Mouse (Mus musculus) embryo, embryonic 9.5 days (tissue): ENCODE results near the gene Dctpp1.

Experiments
- DNase-seq: peaks from one replicate; pipeline ENCODE4 v3.0.0-alpha.2; 2017; ENCODE audit errors: extremely low spot score

The Dctpp1 gene

GRCm38 (mm10) chr7:127260309-127261111 lies at the start of gene Dctpp1:
Dctpp1 (minus strand) TSS chr7:127260709.
- peak; percentile 96 for DNase-seq

DNA sequence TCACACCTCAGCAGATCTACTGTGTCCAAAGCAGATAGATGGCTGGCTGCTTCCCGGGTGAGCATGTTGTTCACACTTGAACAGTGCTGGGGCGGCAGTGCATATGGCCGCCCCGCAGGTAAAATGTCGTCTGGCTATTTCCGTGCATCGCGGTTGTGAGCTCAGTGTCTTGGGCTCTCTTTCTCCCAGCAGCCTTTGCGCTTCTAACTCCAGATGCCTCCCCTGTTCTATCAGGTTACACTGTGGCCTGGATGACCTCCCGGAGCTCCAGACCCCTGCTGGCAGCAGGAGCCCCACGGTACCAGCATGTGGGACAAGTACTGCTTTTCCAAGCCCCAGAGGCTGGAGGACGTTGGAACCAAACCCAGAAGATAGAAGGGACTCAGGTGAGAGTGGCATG lies 49.4 kb upstream of the Dctpp1 start:
- no peak for DNase-seq

DNA sequence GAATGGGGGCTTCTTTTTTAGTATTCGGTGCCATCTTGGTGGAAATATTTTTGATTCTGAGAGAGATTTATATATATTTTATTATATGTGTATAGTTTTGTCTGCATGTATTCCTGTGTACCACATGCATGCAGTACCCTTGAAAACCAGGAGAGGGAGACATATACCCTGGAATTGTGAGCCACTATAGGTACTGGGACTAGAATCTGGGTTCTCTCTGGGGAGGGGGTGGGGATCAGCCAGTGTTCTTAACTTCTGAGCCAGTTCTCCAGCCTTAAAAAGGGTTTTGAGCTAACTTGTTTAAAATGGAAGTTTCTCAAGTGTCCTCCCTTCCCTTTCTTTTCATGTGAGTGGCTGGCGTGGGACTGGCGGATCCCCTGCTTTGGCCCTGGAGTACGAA lies 48.4 kb upstream of the Dctpp1 start:
- peak; percentile 65 for DNase-seq

DNA sequence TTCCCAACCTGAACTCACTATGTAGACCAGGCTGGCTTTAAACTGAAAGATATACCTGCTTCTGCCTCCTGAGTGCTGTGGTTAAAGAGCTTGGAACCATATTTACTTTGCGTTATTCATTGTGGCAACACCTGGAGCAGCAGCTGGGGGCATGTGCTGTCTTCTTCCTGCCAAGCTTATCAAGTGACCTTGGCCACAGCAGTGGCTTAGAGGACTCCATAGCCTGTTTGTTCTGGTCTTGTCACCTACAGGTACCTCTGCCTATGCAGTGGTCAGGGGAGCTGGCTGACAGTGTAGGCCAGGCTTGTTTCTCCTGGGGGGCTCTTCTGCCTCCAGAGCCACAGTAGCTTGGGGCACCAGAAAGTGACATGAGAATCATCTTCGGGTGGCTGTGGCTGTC lies 47.9 kb upstream of the Dctpp1 start:
- DNase-seq: no peak

DNA sequence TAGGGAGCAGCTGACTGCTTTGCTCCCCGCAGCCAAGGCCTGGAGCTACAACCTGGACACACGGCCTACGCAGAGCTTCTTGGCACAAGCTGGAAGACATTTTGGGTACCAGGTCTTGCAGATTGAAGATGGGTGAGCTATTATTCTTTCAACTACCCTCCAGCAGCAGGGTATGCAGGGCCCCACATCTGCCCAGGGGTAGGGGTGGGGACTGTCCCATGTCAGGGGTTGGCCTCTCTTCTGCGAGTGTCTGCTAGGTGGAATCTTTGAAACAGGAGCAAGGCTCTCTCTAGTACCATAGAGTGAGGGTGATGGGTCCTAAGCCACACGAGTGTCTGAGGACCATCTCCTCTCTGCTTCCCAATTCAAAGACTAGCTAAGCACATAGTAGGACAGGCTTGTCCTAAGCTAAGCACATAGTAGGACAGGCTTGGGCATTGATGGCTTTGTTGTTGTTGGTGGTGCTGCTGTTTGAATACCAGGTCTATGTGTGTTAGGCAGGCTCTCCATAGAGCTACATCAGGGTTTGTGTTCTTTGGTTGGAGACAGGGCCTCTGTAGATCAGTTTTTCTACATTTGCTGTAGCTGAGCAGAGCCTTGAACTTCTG lies 37.2 kb upstream of the Dctpp1 start:
- no peak for DNase-seq

- DNase-seq: no peak
These were observed 36.5 kb upstream of the Dctpp1 start for GRCm38 (mm10) chr7:127296786-127297555.

- DNase-seq: no peak
These were observed 35.6 kb upstream of the Dctpp1 start, which contains the start of gene Itgal for GRCm38 (mm10) chr7:127296098-127296497. Itgal (plus strand) TSS chr7:127296260.

GRCm38 (mm10) chr7:127290142-127290541 lies 29.6 kb upstream of the Dctpp1 start:
- DNase-seq: no peak

GRCm38 (mm10) chr7:127289306-127289705 lies 28.8 kb upstream of the Dctpp1 start:
- DNase-seq: no peak

- DNase-seq: no peak
These were observed 27.4 kb upstream of the Dctpp1 start for GRCm38 (mm10) chr7:127287940-127288339.

GRCm38 (mm10) chr7:127285154-127285553 lies 24.6 kb upstream of the Dctpp1 start:
- no peak for DNase-seq

DNA sequence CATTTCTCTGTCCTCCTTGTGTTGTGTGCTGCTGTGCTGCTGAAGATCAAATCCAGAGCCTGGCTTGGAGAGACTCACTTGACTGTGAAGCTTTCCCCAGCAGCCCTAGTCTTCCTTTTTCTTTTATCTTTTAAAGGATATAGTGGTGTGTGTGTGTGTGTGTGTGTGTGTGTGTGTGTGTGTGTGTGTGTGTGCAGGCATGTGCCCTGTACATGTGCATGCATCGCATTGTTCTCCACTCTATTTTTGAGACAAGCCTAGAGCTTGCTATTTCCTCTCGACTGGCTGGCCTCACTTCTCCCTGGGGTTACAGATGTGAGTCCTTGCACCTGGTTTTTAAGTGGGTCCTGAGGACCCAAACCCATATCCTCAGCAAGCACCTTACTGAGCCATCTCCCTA lies 21.7 kb upstream of the Dctpp1 start:
- DNase-seq: no peak

DNA sequence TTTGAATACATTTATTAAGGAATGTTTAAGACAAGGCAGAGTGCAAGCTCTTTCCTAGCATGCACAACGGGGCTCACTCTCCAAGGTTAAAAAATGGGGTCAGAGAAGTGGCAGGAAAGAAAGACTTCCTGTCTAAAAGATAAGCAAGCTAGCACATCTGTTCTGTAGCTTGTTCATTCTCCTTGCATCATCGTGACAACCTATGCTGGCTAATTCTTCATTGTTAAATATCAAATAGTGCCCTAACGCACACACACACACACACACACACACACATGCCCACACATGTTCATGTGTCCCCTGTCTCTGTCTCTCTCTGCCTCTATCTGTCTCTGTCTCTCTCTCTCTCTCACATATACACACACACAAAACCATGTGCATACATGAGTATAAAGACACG lies 20.6 kb upstream of the Dctpp1 start:
- no peak for DNase-seq

DNA sequence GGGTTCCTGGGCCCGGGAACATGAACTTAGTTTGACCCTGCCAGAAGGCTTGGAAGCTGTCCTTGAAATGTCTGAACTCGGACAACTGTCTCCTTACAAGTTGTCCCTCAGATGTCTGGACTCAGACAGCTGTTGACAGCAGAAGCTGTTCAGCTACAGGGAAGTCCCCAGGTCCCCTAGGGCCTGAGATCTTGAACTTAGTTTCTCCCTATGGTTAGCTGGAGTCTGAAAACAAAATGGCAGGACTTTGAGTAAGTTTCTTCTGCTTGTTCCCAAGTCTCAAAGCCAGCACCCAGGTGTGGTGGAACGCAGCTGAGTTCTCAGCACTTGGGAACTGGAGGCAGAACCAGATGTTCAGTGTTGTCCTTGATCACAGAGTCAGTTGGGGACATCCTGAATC lies 19.6 kb upstream of the Dctpp1 start:
- DNase-seq: no peak

- peak; percentile 32 for DNase-seq
These were observed 17.8 kb upstream of the Dctpp1 start for GRCm38 (mm10) chr7:127278311-127278710.

DNA sequence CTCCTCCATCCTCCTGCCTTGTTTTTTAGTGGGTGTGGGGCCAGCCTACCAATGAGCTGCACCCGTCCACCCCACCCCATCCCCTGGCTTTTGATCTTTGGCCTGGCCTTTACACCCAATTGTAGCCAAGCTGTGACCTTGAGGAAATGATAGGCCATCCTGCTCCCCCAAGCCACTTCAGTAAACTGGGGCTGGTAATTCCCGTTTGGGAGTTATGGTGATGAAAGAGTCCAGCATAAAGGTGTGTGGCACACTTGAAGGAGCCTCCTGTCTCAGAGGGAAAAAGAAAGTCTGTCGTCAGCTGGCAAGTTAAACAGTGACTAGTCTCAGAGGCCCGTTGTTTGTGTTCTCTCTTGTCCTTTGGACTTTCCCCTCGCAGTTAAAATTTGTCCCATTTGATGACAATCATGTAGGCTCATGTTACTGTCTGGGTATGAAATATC lies 16.0 kb upstream of the Dctpp1 start:
- DNase-seq: no peak

DNA sequence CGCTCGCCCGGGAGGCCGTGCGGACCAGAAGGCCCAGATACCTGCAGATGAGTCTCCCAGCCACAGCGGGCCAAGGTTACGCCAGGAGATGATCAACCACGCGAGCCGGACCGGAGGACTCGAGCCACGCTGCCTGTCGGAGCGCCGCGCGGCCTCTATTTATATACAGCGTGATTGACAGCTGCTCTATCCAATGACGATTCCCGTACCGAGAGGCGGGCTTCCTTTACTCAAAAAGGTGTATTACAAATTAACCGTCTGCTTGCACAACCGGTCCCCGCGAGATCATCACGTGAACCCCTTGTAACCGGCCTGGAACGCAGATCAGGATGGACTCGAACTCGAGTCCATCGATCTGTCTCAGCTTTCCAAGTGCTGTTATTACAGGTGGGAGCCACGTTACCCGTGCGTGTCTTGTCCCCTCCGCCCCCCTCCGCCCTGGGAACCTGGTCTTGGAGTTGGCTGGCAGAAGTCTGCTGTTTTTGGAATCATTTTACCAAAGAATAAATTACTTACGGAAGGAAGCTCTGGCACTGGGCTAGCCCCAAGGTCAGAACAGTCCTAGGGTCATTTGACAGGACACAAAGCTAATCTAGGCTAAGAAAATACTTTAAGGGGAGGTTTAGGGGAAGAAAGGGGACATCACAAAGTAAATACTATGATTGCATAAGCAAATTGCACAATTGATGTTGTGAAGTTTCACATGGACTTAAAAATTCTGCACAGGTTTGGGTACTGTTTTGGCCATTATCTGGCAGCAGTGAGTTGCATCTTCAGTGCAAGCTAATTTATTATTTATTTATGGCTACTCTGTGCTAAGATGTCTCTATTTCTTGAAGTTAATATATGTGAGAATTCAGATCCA lies 13.6 kb upstream of the Dctpp1 start, which contains the start of gene Sephs2:
Sephs2 (minus strand) TSS at position 131 of the 865 bp plus-strand sequence.
- peak; percentile 94 for DNase-seq

DNA sequence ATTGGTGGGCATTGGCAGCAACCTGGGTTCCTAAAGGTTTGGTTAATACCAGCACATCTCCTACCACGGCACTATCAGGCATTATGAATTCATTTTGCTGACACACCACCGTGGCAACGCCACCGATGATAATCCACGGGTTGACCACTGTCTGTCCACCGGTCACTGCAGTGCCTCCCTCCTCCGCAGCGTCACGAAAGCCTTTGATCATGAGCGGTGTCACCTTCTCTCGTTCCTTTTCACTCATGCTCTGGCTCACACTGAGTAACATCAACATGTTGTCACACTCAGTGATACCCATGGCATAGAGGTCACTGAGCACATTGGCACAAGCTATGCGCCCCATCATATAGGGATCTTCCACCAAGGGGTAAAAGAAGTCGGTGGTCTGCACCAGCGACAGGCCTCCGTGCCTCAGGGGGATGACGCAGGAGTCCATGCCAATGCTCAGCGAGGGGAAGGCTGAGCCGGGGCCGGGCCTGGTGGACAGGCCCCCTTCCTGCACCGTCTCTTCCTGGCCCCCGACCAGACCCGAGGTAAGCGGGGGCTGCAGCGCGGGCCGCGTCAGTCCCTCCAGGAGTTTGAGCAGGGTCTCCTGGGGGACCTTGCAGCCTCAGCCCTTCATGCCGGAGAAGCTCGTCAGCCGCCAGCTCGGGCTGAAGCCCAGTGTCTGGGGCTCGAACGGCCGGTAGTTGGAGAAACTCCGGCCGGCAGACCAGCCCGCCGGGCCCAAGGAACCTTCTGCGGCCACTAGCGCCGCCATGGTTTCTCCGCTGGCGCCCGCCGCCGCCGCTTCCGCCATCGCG lies 12.8 kb upstream of the Dctpp1 start:
- DNase-seq: no peak

DNA sequence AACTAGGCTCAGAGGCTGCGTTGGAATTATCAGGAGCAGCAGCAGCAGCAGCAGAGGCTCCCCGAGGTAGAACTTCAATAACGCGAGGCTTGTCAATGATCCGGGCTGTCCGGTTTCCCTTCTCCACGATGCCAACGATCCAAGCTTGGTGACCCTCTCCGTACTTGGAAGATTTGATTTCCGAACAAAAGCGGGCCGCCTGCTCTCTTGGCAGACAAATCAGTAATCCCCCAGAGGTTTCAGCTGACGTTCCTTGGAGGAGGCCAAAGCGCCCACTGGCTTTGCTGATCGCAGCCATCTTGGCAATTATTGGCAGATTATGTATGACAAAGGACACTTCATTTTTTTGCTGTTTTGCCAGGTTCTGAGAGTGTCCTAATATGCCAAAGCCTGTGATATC lies 12.1 kb upstream of the Dctpp1 start:
- DNase-seq: no peak

- DNase-seq: no peak
These were observed 10.6 kb upstream of the Dctpp1 start for GRCm38 (mm10) chr7:127271093-127271492.

DNA sequence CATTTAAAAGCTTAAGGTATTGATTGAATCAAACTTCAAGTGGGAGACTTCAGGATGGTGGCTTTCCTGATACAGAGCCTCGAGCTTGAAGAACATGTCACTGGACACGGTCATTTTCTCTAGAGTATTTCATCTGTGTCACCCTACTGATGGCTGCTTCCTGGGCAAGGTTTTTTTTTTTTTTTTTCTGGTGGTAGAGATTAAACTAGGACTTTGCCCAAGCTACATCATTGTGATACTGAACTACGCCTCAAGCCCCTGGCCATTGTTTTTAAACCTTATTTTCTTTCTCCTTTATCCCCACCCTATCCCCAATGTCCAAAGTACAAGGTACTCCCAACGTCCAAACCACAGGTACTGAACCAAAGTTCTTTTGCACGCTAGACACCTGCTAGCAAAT lies 10.2 kb upstream of the Dctpp1 start:
- DNase-seq: no peak
